In the genomic region with DNA sequence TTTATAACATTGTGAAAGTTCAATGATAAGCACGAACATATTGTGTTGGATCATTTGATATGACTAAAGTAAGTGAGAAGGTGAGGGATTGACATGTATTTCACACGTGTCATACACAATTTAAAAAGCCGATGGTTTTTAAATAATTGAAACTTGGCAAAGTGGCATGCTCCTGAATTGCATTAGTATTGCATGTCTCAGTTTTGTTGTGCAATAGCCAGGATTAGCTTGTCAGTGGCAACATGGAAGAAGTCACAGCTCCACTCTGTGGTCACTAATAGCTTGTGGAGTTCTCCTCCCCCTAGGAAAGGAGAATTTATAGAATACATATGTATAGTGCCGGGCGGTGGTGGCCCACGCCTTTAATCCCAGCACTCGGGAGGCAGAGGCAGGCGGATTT, we compare ENCODE assay signal across 8 mouse cellular contexts. TPM values are rescaled to one million over a fixed set of nuclear protein-coding genes. Genes with fewer than 3 reads are reported as not detected.
DNase-seq lines count a peak whose midpoint lies in the region; ATAC-seq and TF ChIP-seq lines count a peak whose summit lies in the region.

No protein-coding gene starts in this region.

- peaks cover 9% of the 10 kb centered on the region; the same call in 1 of the 2 replicates for H3K36me3 ChIP-seq in lung, embryonic 14.5 days (ENCODE audit: insufficient read depth)
- H3K36me3 ChIP-seq in embryonic facial prominence, embryonic 14.5 days (ENCODE audit: control insufficient read depth, insufficient read depth, low read length), result 0 out of 2 replicates have a peak, but pooled peaks cover 4% of the 10 kb centered on the region
- peaks cover 11% of the 10 kb centered on the region; the same call in 1 of the 2 replicates for H3K36me3 ChIP-seq in limb, embryonic 13.5 days
- H3K36me3 ChIP-seq in neural tube, embryonic 14.5 days (ENCODE audit: control insufficient read depth, insufficient read depth, low read length), result no peaks in the 10 kb centered on the region

- H3K27me3 ChIP-seq in lung, embryonic 14.5 days (ENCODE audit: insufficient read depth, low read length), result no peaks in the 10 kb centered on the region
- no peaks in the 10 kb centered on the region for H3K27me3 ChIP-seq in embryonic facial prominence, embryonic 14.5 days (replicated peaks; ENCODE audit: control insufficient read depth, insufficient read depth, low read length)
- H3K27me3 ChIP-seq in limb, embryonic 13.5 days, result no peaks in the 10 kb centered on the region
- H3K27me3 ChIP-seq in neural tube, embryonic 14.5 days (ENCODE audit: control insufficient read depth, insufficient read depth, low read length), result no peaks in the 10 kb centered on the region

- peak; percentile 42 for DNase-seq in lung, embryonic 14.5 days
- DNase-seq in lung, postnatal 14 days, result no peak
- no peak for DNase-seq in embryonic facial prominence, embryonic 14.5 days (ENCODE audit: low spot score)
- DNase-seq in gastrocnemius, postnatal 14 days, result no peak
- DNase-seq in left cerebral cortex, postnatal 36 days (ENCODE audit: low spot score in 2 of 2), result no peak
- DNase-seq in retina, postnatal 1 day, result no peak

- intact Hi-C loops in gastrocnemius, postnatal 14 days (cut with DNase I; ENCODE audit: low total_unique reads), result no loop called here
- intact Hi-C loops in left cerebral cortex, postnatal 36 days (cut with DNase I), result no loop called here

- H3K9ac ChIP-seq in lung, embryonic 14.5 days, result no peak overlapping the region
- H3K9ac ChIP-seq in embryonic facial prominence, embryonic 14.5 days (ENCODE audit: low read depth, low read length), result no peak overlapping the region
- H3K9ac ChIP-seq in limb, embryonic 13.5 days, result no peak overlapping the region
- no peak overlapping the region for H3K9ac ChIP-seq in neural tube, embryonic 14.5 days (replicated peaks; ENCODE audit: low read depth, low read length)

- no peak overlapping the region for H3K27ac ChIP-seq in lung, embryonic 14.5 days (ENCODE audit: low read depth)
- no peak overlapping the region for H3K27ac ChIP-seq in embryonic facial prominence, embryonic 14.5 days (replicated peaks; ENCODE audit: low read depth, low read length)
- H3K27ac ChIP-seq in limb, embryonic 13.5 days, result no peak overlapping the region
- no peak overlapping the region for H3K27ac ChIP-seq in neural tube, embryonic 14.5 days (ENCODE audit: low read depth, low read length)

- peak overlapping the region; percentile 79 for H3K4me3 ChIP-seq in lung, embryonic 14.5 days (ENCODE audit: low read depth, low read length)
- H3K4me3 ChIP-seq in embryonic facial prominence, embryonic 14.5 days (ENCODE audit: low read depth, low read length), result peak overlapping the region; percentile 91
- no peak overlapping the region for H3K4me3 ChIP-seq in limb, embryonic 13.5 days
- peak overlapping the region; percentile 55; the same call in 1 of the 2 replicates for H3K4me3 ChIP-seq in neural tube, embryonic 14.5 days (ENCODE audit: low read depth, low read length)

- no peaks in the 10 kb centered on the region for H3K9me3 ChIP-seq in lung, embryonic 14.5 days (ENCODE audit: low read depth, low read length)
- no peaks in the 10 kb centered on the region for H3K9me3 ChIP-seq in embryonic facial prominence, embryonic 14.5 days (ENCODE audit: control insufficient read depth, low read length)
- H3K9me3 ChIP-seq in limb, embryonic 13.5 days, result no peaks in the 10 kb centered on the region
- H3K9me3 ChIP-seq in neural tube, embryonic 14.5 days (ENCODE audit: control insufficient read depth, low read length), result no peaks in the 10 kb centered on the region

- 0 out of 2 replicates have a peak, but pooled peaks cover 3% of the 10 kb centered on the region for H3K4me1 ChIP-seq in lung, embryonic 14.5 days (ENCODE audit: insufficient read depth)
- peaks cover 4% of the 10 kb centered on the region; the same call in 1 of the 2 replicates for H3K4me1 ChIP-seq in embryonic facial prominence, embryonic 14.5 days (ENCODE audit: control insufficient read depth, insufficient read depth, low read length)
- peaks cover 5% of the 10 kb centered on the region; the same call in 1 of the 2 replicates for H3K4me1 ChIP-seq in limb, embryonic 13.5 days
- H3K4me1 ChIP-seq in neural tube, embryonic 14.5 days (ENCODE audit: control insufficient read depth, insufficient read depth, low read length), result peaks cover 3% of the 10 kb centered on the region; the same call in 1 of the 2 replicates

- whole genome bisulfite sequencing in lung, embryonic 14.5 days, result 74% methylated on average over 8 of the region's 8 CpGs
- 78% methylated on average over 8 of the region's 8 CpGs for WGBS in embryonic facial prominence, embryonic 14.5 days
- WGBS in limb, embryonic 13.5 days, result 82% methylated on average over 8 of the region's 8 CpGs
- 84% methylated on average over 8 of the region's 8 CpGs for WGBS in neural tube, embryonic 14.5 days

- no peak; the same call in 1 of the 2 replicates for ATAC-seq in lung, embryonic 14.5 days (ENCODE audit: insufficient read depth)
- ATAC-seq in embryonic facial prominence, embryonic 14.5 days (ENCODE audit: low read depth), result no peak
- no peak for ATAC-seq in limb, embryonic 13.5 days (ENCODE audit: low FRiP score, low read depth)
- ATAC-seq in neural tube, embryonic 14.5 days (ENCODE audit: low read depth), result no peak

- no peak for TF ChIP-seq CTCF in lung, embryonic 14.5 days (IDR thresholded peaks at IDR 0.05; ENCODE audit: low read depth)

- peak overlapping the region; percentile 83 for H3K4me2 ChIP-seq in lung, embryonic 14.5 days
- H3K4me2 ChIP-seq in embryonic facial prominence, embryonic 14.5 days (ENCODE audit: low read depth, low read length), result peak overlapping the region; percentile 87
- H3K4me2 ChIP-seq in limb, embryonic 13.5 days (replicated peaks), result peak overlapping the region; percentile 77
- H3K4me2 ChIP-seq in neural tube, embryonic 14.5 days (ENCODE audit: low read depth, low read length), result peak overlapping the region; percentile 57

RNA-seq across cellular contexts. Expression of a gene that starts 0.6 kb away (rescaled TPM):
- 30.2 and 32.0 TPM in 2 replicates for polyA plus RNA-seq in lung, embryonic 14.5 days (2014; fragmentation: Nextera tagmentation; extraction: Ambion mirVana)
- 17.2 and 20.7 TPM in 2 replicates for polyA plus RNA-seq in embryonic facial prominence, embryonic 14.5 days (2014; fragmentation: Nextera tagmentation; extraction: Ambion mirVana)
- 35.1 and 36.9 TPM in 2 replicates for polyA plus RNA-seq in limb, embryonic 13.5 days (2015; fragmentation: Nextera tagmentation; extraction: Ambion mirVana)
- 15.4 and 15.5 TPM in 2 replicates for polyA plus RNA-seq in neural tube, embryonic 14.5 days (2014; fragmentation: Nextera tagmentation; extraction: Ambion mirVana)
- total RNA-seq in gastrocnemius, postnatal 14 days (2021), result 1 to 10 TPM; 5.3 to 5.7 TPM
- total RNA-seq in left cerebral cortex, postnatal 36 days (2021), result 1 to 10 TPM; 7.1 to 7.3 TPM

RNA-seq across cellular contexts. Expression of a gene that starts 22.9 kb away (rescaled TPM):
- 161 and 167 TPM in 2 replicates for polyA plus RNA-seq in lung, embryonic 14.5 days (2014; fragmentation: Nextera tagmentation; extraction: Ambion mirVana)
- 148 and 153 TPM in 2 replicates for polyA plus RNA-seq in embryonic facial prominence, embryonic 14.5 days (2014; fragmentation: Nextera tagmentation; extraction: Ambion mirVana)
- 178 and 179 TPM in 2 replicates for polyA plus RNA-seq in limb, embryonic 13.5 days (2015; fragmentation: Nextera tagmentation; extraction: Ambion mirVana)
- polyA plus RNA-seq in neural tube, embryonic 14.5 days (2014; fragmentation: Nextera tagmentation; extraction: Ambion mirVana), result 152 and 184 TPM in 2 replicates
- total RNA-seq in gastrocnemius, postnatal 14 days (2021), result 10 to 100 TPM; 72.2 to 76.4 TPM
- total RNA-seq in left cerebral cortex, postnatal 36 days (2021), result 10 to 100 TPM; 49.4 to 50.8 TPM

RNA-seq across cellular contexts. Expression of a gene that starts 23.0 kb away (rescaled TPM):
- 20.3 and 21.6 TPM in 2 replicates for polyA plus RNA-seq in lung, embryonic 14.5 days (2014; fragmentation: Nextera tagmentation; extraction: Ambion mirVana)
- 9.6 and 15.4 TPM in 2 replicates for polyA plus RNA-seq in embryonic facial prominence, embryonic 14.5 days (2014; fragmentation: Nextera tagmentation; extraction: Ambion mirVana)
- polyA plus RNA-seq in limb, embryonic 13.5 days (2015; fragmentation: Nextera tagmentation; extraction: Ambion mirVana), result 19.6 and 21.2 TPM in 2 replicates
- 27.3 and 29.7 TPM in 2 replicates for polyA plus RNA-seq in neural tube, embryonic 14.5 days (2014; fragmentation: Nextera tagmentation; extraction: Ambion mirVana)
- total RNA-seq in gastrocnemius, postnatal 14 days (2021), result 1 to 10 TPM; 4.1 to 5.9 TPM
- 10 to 100 TPM; 15.3 to 19.8 TPM for total RNA-seq in left cerebral cortex, postnatal 36 days (2021)

RNA-seq across cellular contexts. Expression of a gene that starts 24.1 kb away (rescaled TPM):
- polyA plus RNA-seq in lung, embryonic 14.5 days (2014; fragmentation: Nextera tagmentation; extraction: Ambion mirVana), result 0.63 and 0.93 TPM in 2 replicates
- 0.45 and 1.5 TPM in 2 replicates for polyA plus RNA-seq in embryonic facial prominence, embryonic 14.5 days (2014; fragmentation: Nextera tagmentation; extraction: Ambion mirVana)
- 2.4 and 3.2 TPM in 2 replicates for polyA plus RNA-seq in limb, embryonic 13.5 days (2015; fragmentation: Nextera tagmentation; extraction: Ambion mirVana)
- polyA plus RNA-seq in neural tube, embryonic 14.5 days (2014; fragmentation: Nextera tagmentation; extraction: Ambion mirVana), result 1.1 and 1.9 TPM in 2 replicates
- total RNA-seq in gastrocnemius, postnatal 14 days (2021), result 1 to 10 TPM; 3.9 to 4.6 TPM
- total RNA-seq in left cerebral cortex, postnatal 36 days (2021), result 1 to 10 TPM; 2.6 to 4.5 TPM
